Mouse (Mus musculus) fat pad, adult 2 months (tissue): ENCODE data around the gene Vmn2r80.
"Not testable (repeated sequence)": the region's sequence is repeated elsewhere in the genome, so short reads cannot be mapped to it uniquely, and the experiment has no call there.

Source experiments
- DNase-seq: peaks from one replicate; pipeline ENCODE4 v3.0.0-alpha.2; 2011; ENCODE audit warnings: low read depth, low spot score; ENCODE audit errors: extremely low read depth

Gene Vmn2r80

DNA sequence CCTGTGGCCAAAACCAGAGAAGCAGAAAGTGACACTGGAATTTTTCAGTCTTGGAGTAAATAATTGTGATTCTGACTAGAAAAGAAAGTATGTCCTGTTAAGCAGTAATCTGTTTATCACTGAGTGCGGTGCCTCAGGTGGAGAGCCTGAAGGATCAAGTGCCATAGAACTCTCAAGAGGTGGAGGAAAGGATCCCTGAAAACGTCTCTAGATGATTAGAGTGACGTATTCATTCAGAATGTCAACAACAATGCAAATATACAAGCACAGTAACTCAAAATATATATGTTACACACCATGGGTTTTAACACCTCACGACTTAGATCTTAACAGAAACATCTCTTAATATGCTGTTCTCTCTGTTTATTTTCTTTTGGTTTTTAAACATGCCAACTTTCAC lies at the start of gene Vmn2r80:
TSS of gene Vmn2r80 (plus strand) at position 301 of the 400 bp plus-strand sequence.
- not testable (repeated sequence) for DNase-seq

GRCm38 (mm10) chr10:79106325-79107282 lies 42.0 kb upstream of the Vmn2r80 start:
- DNase-seq = no peak

GRCm38 (mm10) chr10:79107531-79107930 lies 41.0 kb upstream of the Vmn2r80 start:
- no peak for DNase-seq

GRCm38 (mm10) chr10:79109156-79109555 lies 39.4 kb upstream of the Vmn2r80 start:
- DNase-seq = no peak

DNA sequence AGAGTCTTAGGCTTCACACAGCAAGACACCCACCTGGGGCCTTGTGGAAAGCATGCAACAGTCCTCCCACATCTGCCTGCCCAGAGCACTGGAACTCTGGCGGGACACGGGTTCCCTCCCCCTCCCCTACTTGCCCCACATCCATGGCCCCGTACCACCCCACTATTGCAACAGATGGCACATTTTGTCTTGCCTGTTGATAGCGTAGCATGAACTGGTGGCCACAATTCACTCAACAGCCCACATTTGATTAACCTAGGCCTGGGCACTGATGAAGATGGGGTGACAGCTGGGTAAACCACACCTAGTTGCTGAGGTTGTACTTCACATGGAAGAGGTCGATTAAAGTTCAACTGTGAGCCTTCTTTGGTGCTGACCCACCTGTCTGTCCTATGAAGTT lies 38.1 kb upstream of the Vmn2r80 start:
- DNase-seq = no peak

DNA sequence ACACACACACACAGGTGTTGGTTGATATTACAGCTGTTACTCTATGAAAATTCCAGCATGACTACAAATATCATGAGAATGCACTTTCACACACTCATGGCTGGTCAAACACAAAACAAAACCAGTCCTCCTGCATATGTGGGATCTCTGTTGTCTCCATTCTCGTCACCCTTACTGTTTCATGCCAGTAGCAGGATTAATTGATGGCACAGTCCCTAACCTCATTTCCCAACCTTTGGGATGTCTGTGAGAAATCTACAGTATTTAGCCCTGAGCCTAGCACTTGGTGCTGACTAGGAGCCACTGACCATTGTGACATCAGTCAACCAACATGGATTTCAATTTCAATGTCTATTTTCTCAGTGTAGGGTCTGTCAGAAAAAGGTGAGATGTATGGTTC lies 33.5 kb upstream of the Vmn2r80 start:
- DNase-seq = peak; percentile 52

DNA sequence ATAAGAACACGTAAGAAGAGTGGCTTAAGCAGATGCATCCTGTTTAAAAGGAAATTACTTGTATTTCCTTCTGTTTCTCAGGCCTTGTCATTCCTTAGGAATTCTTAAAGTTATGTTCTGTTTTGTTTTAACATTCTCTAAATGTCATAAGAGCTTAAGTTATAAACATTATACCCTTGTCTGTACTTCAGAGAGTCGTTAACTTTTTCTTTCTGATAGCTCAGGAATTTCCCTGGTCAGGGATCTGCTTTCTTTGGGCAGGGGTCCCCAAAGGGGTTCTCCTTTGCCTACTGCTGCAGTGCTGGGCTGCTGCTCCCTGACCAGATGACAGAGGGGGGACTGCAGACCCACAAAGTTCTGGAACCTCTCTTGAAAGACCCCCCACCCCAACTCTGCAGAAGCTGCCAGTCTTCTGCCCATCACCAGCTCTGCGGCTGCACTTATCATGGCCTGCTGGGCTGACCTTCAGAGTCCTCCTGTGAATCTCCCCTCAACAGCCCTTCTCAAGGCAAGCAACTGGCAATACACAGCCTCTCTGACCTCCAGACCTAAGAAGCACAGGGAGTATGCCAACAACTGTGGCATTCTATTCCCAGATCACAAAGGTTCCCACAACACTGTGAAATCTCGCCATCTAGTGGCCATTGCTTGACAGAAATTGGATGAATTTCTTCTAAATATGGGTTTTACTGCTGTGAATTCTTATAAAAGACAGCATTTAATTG lies 32.3 kb upstream of the Vmn2r80 start:
- DNase-seq = no peak

DNA sequence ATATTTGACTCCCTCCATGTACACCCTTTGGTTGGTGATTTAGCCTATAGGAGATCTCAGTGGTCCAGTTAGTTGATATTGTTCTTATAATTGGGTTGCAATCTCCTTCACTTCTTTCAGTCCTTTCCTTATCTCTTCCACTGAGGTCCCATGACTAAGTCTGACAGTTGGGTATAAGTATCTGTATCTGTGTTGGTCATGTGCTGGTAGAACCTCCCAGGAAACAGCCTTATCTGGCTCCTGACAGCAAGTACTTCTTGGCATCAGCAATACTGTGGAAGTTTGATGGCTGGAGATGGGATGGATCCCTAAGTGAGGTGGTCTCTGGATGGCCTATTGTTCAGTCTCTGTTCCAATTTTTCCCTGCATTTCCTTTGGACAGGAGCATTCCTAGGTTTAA lies 3.0 kb downstream of the Vmn2r80 start:
- no peak for DNase-seq

DNA sequence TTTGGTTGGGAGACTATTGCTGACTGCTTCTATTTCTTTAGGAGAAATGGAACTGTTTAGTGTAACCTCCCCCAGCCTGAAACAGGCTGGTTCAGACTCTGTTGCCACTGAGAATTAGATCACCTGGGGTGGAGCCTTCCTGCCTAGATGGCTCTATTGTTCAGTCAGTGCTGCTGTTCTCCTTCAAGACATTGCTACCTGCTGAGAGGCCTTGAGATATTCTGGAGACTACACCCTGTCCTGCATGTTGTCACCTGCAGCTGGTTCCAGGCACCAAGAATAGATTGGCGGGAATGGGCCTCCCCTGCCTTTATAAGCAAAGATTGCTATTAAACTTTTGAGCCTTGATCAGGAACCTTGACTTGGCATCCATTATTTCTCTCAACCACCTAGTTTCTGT lies 51.4 kb downstream of the Vmn2r80 start:
- not testable (repeated sequence) for DNase-seq

DNA sequence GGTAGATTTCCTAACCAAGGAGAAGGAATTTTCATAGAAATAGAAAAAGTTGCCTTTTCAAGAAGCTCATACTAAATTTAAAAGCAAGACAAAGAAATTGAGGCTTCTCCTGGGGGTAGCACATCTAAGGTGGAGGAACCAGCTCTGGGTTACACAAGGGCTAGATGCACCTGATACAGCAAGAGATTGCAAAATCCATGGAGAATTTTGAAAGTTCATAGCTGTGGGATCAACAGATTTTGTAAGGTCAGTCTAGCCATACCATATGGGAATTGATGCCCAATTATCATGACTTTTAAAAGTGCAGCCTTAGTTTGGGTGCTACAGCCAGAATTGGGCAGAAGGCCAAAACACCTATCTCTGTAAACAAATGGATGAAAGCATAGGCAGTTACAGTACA lies 71.9 kb downstream of the Vmn2r80 start:
- peak; percentile 56 for DNase-seq

DNA sequence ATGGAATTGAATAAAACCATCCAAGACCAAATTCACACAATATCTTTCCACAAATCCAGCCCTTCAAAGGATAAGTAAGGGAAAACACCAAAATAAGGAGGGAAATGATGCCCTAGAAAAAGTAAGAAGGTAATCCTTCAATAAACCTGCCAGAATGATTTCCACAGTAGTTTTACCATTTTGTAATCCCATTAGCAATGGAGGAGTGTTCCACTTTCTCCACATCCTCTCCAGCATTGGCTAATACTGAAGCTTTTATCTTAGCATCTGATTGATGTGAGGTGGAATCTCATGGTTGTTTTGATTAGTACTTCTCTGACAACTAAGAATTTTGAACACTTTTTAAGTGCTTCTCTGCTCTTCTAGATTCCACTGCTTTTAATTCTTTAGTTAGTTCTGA lies 73.0 kb downstream of the Vmn2r80 start:
- DNase-seq = peak; percentile 58

DNA sequence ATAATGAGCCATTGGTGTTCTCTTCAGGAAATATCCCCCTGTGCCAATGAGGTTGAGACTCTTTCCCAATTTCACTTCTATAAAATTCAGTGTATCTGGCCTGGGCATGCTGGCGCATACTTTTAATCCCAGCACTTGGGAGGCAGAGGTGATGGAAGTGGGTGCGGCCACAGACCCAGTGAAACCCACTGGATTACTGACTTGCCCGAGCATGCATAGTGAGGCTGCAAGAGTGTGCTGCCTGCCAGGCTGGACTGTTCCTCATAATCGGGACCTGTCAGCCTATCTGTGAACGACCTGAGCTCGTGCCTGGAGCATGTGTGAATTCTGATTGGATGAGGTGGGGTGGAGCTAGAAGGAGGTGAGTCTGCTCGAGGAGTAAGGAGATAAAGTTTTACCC lies 73.6 kb downstream of the Vmn2r80 start:
- peak; percentile 96 for DNase-seq
